8 mouse cellular contexts compared by ENCODE assay signal in genomic region chr11:18871170-18872081, GRCm38 (mm10).
DNase-seq lines count a peak whose midpoint lies in the region; ATAC-seq and TF ChIP-seq lines count a peak whose summit lies in the region.

No protein-coding gene starts in this region.

- no peak overlapping the region for H3K27ac ChIP-seq in gastrocnemius, adult 2 months
- H3K27ac ChIP-seq in brown adipose tissue, adult 24 weeks (replicated peaks; ENCODE audit: low read depth, low read length), result no peak overlapping the region
- H3K27ac ChIP-seq in forebrain, embryonic 12.5 days, result no peak overlapping the region
- H3K27ac ChIP-seq in intestine, postnatal 0 days (ENCODE audit: low read depth, low read length), result peak overlapping the region; percentile 77
- peak overlapping the region; percentile 98 for H3K27ac ChIP-seq in stomach, embryonic 16.5 days (ENCODE audit: low read length)

- H3K4me2 ChIP-seq in forebrain, embryonic 12.5 days, result peak overlapping the region; percentile 59
- H3K4me2 ChIP-seq in intestine, postnatal 0 days (replicated peaks; ENCODE audit: low read depth), result peak overlapping the region; percentile 69
- H3K4me2 ChIP-seq in stomach, embryonic 16.5 days (ENCODE audit: low read depth, low read length), result peak overlapping the region; percentile 97

- H3K9ac ChIP-seq in forebrain, embryonic 12.5 days, result peak overlapping the region; percentile 44
- peak overlapping the region; percentile 68 for H3K9ac ChIP-seq in intestine, postnatal 0 days (ENCODE audit: low read depth, low read length)
- H3K9ac ChIP-seq in stomach, embryonic 16.5 days (ENCODE audit: low read length), result peak overlapping the region; percentile 95

- peak; percentile 59 for ATAC-seq in forebrain, embryonic 12.5 days (ENCODE audit: low FRiP score)
- peak; percentile 41 for ATAC-seq in intestine, postnatal 0 days
- ATAC-seq in megakaryocyte, adult 5-6 weeks (ENCODE audit: poor library complexity, severe bottlenecking), result peak; percentile 11; the same call in 1 of the 2 replicates
- ATAC-seq in stomach, embryonic 16.5 days (ENCODE audit: insufficient read depth, low FRiP score), result peak; percentile 51

- no peaks in the 10 kb centered on the region for H3K4me1 ChIP-seq in brown adipose tissue, adult 24 weeks (ENCODE audit: control insufficient read depth, insufficient read depth, insufficient read length, low read length)
- peaks cover 43% of the 10 kb centered on the region for H3K4me1 ChIP-seq in forebrain, embryonic 12.5 days
- H3K4me1 ChIP-seq in intestine, postnatal 0 days (replicated peaks; ENCODE audit: control insufficient read depth, insufficient read depth, low read length), result no peaks in the 10 kb centered on the region
- H3K4me1 ChIP-seq in stomach, embryonic 16.5 days (ENCODE audit: control insufficient read depth, insufficient read depth, low read length), result peaks cover 6% of the 10 kb centered on the region; the same call in 1 of the 2 replicates

- DNase-seq in gastrocnemius, adult 2 months, result peak; percentile 19
- DNase-seq in gastrocnemius, adult 18-20 months (ENCODE audit: low spot score), result no peak
- no peak for DNase-seq in spleen, adult 18-20 months

- WGBS in forebrain, embryonic 12.5 days, result under 1% methylated on average over 56 of the region's 58 CpGs
- WGBS in intestine, postnatal 0 days, result under 1% methylated on average over 58 of the region's 58 CpGs
- WGBS in stomach, embryonic 16.5 days, result under 1% methylated on average over 58 of the region's 58 CpGs

- H3K27me3 ChIP-seq in forebrain, embryonic 12.5 days, result peaks cover 60% of the 10 kb centered on the region
- H3K27me3 ChIP-seq in intestine, postnatal 0 days (replicated peaks; ENCODE audit: control insufficient read depth, insufficient read depth, low read length), result peaks cover 62% of the 10 kb centered on the region
- no peaks in the 10 kb centered on the region for H3K27me3 ChIP-seq in stomach, embryonic 16.5 days (ENCODE audit: control insufficient read depth, insufficient read depth, low read length)

- intact Hi-C loops in gastrocnemius, adult 2 months (cut with DNase I), result loop anchor here (5.0 kb wide), 2 partner anchors 661 to 731 kb away; no protein-coding TSS in a partner anchor

- H3K9me3 ChIP-seq in forebrain, embryonic 12.5 days, result no peaks in the 10 kb centered on the region
- H3K9me3 ChIP-seq in intestine, postnatal 0 days (ENCODE audit: control insufficient read depth), result no peaks in the 10 kb centered on the region
- no peaks in the 10 kb centered on the region for H3K9me3 ChIP-seq in stomach, embryonic 16.5 days (replicated peaks; ENCODE audit: control insufficient read depth, low read length)

- H3K36me3 ChIP-seq in forebrain, embryonic 12.5 days (replicated peaks), result no peaks in the 10 kb centered on the region
- no peaks in the 10 kb centered on the region for H3K36me3 ChIP-seq in intestine, postnatal 0 days (ENCODE audit: control insufficient read depth, insufficient read depth)
- no peaks in the 10 kb centered on the region for H3K36me3 ChIP-seq in stomach, embryonic 16.5 days (ENCODE audit: control insufficient read depth, insufficient read depth, low read length)

- H3K4me3 ChIP-seq in gastrocnemius, adult 2 months, result peak overlapping the region; percentile 45
- H3K4me3 ChIP-seq in brown adipose tissue, adult 24 weeks (ENCODE audit: insufficient read depth, low read depth, low read length), result peak overlapping the region; percentile 31
- peak overlapping the region; percentile 35 for H3K4me3 ChIP-seq in forebrain, embryonic 12.5 days (replicated peaks)
- H3K4me3 ChIP-seq in intestine, postnatal 0 days (ENCODE audit: low read depth, low read length), result peak overlapping the region; percentile 51
- H3K4me3 ChIP-seq in stomach, embryonic 16.5 days (replicated peaks; ENCODE audit: low read length), result peak overlapping the region; percentile 57

- no peak for TF ChIP-seq CTCF in gastrocnemius, adult 2 months (IDR thresholded peaks at IDR 0.05)
- no peak for TF ChIP-seq CTCF in intestine, postnatal 0 days (IDR thresholded peaks at IDR 0.05; ENCODE audit: low read depth)

Comparison
In these comparisons a context has a peak if more than half of its experiments do, and no peak if none do; other contexts are left out.
1. H3K27ac ChIP-seq: peak in intestine, postnatal 0 days (single experiment) and stomach, embryonic 16.5 days (single experiment); none in gastrocnemius, adult 2 months (single experiment), brown adipose tissue, adult 24 weeks (single experiment) and forebrain, embryonic 12.5 days (single experiment).
2. H3K9ac ChIP-seq: peak in every context shown above with its lines; median percentile 95 in stomach, embryonic 16.5 days; 68 in intestine, postnatal 0 days; 44 in forebrain, embryonic 12.5 days.
3. Peak in every context shown above with its lines, with median percentiles within 50 percentile points of each other: H3K4me3 ChIP-seq, ATAC-seq and H3K4me2 ChIP-seq.